Mouse (Mus musculus) olfactory bulb, adult 2 months (tissue): ENCODE results near the gene Med11.

Experiments
- CTCF ChIP-seq: fragments of 200-500 bp; IDR thresholded peaks from 2 replicates; pipeline ENCODE4 v1.5.1; 2012; ENCODE audit warnings: low read depth, mild to moderate bottlenecking, low read length, moderate library complexity; ENCODE audit not compliant: insufficient read depth
- POLR2A ChIP-seq: fragments of 200-500 bp; IDR thresholded peaks from 2 replicates; pipeline ENCODE4 v1.6.1; 2012; ENCODE audit warnings: mild to moderate bottlenecking, low read depth, low read length, moderate library complexity; ENCODE audit not compliant: insufficient read depth

GRCm38 (mm10) chr11:70465211-70465610 lies 13.5 kb downstream of the Med11 start:
- TF ChIP-seq POLR2A (no peak), CTCF (no peak)
